Mouse (Mus musculus): ENCODE measurements around the gene Vmp1. TPM values are rescaled to one million over a fixed set of nuclear protein-coding genes. Genes with fewer than 3 reads are reported as not detected.

Gene Vmp1
- polyA plus RNA-seq, 1 experiment, result 30.0 TPM

GRCm38 (mm10) chr11:86543960-86544638, 139.5 kb downstream of the Vmp1 start:
- WGBS, result under 1% methylated on average over 50 of the region's 50 CpGs
- TF ChIP-seq POLR2A (IDR thresholded peaks at IDR 0.05; ENCODE audit: low read depth, low read length) (no peak), CTCF (IDR thresholded peaks at IDR 0.05; ENCODE audit: extremely low read depth, insufficient read depth, insufficient read length, insufficient replicate concordance) (no peak)
- Histone ChIP-seq H3K4me1 (ENCODE audit: control insufficient read depth, insufficient read depth, insufficient read length) (peaks cover 3% of the 10 kb centered on the region), H3K36me3 (ENCODE audit: control insufficient read depth, insufficient read depth, low read length) (peaks cover under 1% of the 10 kb centered on the region; the same call in 1 of the 2 replicates), H3K4me3 (ENCODE audit: extremely low read depth, insufficient read depth, insufficient read length) (peak overlapping the region; percentile 87), H3K27ac (ENCODE audit: insufficient read depth, low read length) (peak overlapping the region; percentile 78), H3K27me3 (ENCODE audit: control insufficient read depth, insufficient read depth, low read length) (no peaks in the 10 kb centered on the region)
- DNase-seq (ENCODE audit: low read depth in 1 of 2, low spot score in 2 of 2), result peak in 1 of 2 experiments; percentile 32

GRCm38 (mm10) chr11:86542851-86543250, 140.8 kb downstream of the Vmp1 start:
- Histone ChIP-seq H3K27ac (ENCODE audit: insufficient read depth, low read length) (no peak overlapping the region), H3K27me3 (ENCODE audit: control insufficient read depth, insufficient read depth, low read length) (no peaks in the 10 kb centered on the region), H3K4me1 (ENCODE audit: control insufficient read depth, insufficient read depth, insufficient read length) (peaks cover 5% of the 10 kb centered on the region), H3K36me3 (ENCODE audit: control insufficient read depth, insufficient read depth, low read length) (no peaks in the 10 kb centered on the region; the same call in 1 of the 2 replicates), H3K4me3 (ENCODE audit: extremely low read depth, insufficient read depth, insufficient read length) (no peak overlapping the region; the same call in 1 of the 2 replicates)
- DNase-seq (ENCODE audit: low read depth in 1 of 2, low spot score in 2 of 2), result no peak
- 86% methylated on average over 1 of the region's 1 CpGs for WGBS
- TF ChIP-seq CTCF (IDR thresholded peaks at IDR 0.05; ENCODE audit: extremely low read depth, insufficient read depth, insufficient read length, insufficient replicate concordance) (no peak), POLR2A (IDR thresholded peaks at IDR 0.05; ENCODE audit: low read depth, low read length) (no peak)

- no peak overlapping the region for H3K27ac ChIP-seq (ENCODE audit: insufficient read depth, low read length)
- TF ChIP-seq POLR2A (IDR thresholded peaks at IDR 0.05; ENCODE audit: low read depth, low read length) (no peak), CTCF (IDR thresholded peaks at IDR 0.05; ENCODE audit: extremely low read depth, insufficient read depth, insufficient read length, insufficient replicate concordance) (no peak)
- H3K27me3 ChIP-seq (ENCODE audit: control insufficient read depth, insufficient read depth, low read length), result no peaks in the 10 kb centered on the region
- no peak overlapping the region for H3K4me3 ChIP-seq (ENCODE audit: extremely low read depth, insufficient read depth, insufficient read length)
- H3K4me1 ChIP-seq (ENCODE audit: control insufficient read depth, insufficient read depth, insufficient read length), result peaks cover 3% of the 10 kb centered on the region
- H3K36me3 ChIP-seq (ENCODE audit: control insufficient read depth, insufficient read depth, low read length), result no peaks in the 10 kb centered on the region; the same call in 1 of the 2 replicates
- WGBS, result 79% methylated on average over 2 of the region's 2 CpGs
- DNase-seq (ENCODE audit: low read depth in 1 of 2, low spot score in 2 of 2), result no peak
Observed at GRCm38 (mm10) chr11:86540476-86540845, 143.2 kb downstream of the Vmp1 start.

GRCm38 (mm10) chr11:86539716-86540475, 143.7 kb downstream of the Vmp1 start:
- no peak for DNase-seq (ENCODE audit: low read depth in 1 of 2, low spot score in 2 of 2)
- Histone ChIP-seq H3K27ac (ENCODE audit: insufficient read depth, low read length) (no peak overlapping the region), H3K27me3 (ENCODE audit: control insufficient read depth, insufficient read depth, low read length) (no peaks in the 10 kb centered on the region), H3K4me3 (ENCODE audit: extremely low read depth, insufficient read depth, insufficient read length) (no peak overlapping the region), H3K36me3 (ENCODE audit: control insufficient read depth, insufficient read depth, low read length) (no peaks in the 10 kb centered on the region; the same call in 1 of the 2 replicates), H3K4me1 (ENCODE audit: control insufficient read depth, insufficient read depth, insufficient read length) (peaks cover 3% of the 10 kb centered on the region)
- whole genome bisulfite sequencing, result 82% methylated on average over 6 of the region's 6 CpGs
- TF ChIP-seq POLR2A (IDR thresholded peaks at IDR 0.05; ENCODE audit: low read depth, low read length) (no peak), CTCF (IDR thresholded peaks at IDR 0.05; ENCODE audit: extremely low read depth, insufficient read depth, insufficient read length, insufficient replicate concordance) (no peak)

- DNase-seq (ENCODE audit: low read depth in 1 of 2, low spot score in 2 of 2), result no peak
- 60% methylated on average over 4 of the region's 4 CpGs for WGBS
- H3K27ac ChIP-seq (ENCODE audit: insufficient read depth, low read length), result no peak overlapping the region
- H3K27me3 ChIP-seq (ENCODE audit: control insufficient read depth, insufficient read depth, low read length), result no peaks in the 10 kb centered on the region
- H3K4me3 ChIP-seq (ENCODE audit: extremely low read depth, insufficient read depth, insufficient read length), result no peak overlapping the region
- TF ChIP-seq POLR2A (IDR thresholded peaks at IDR 0.05; ENCODE audit: low read depth, low read length), result no peak
- no peak for TF ChIP-seq CTCF (IDR thresholded peaks at IDR 0.05; ENCODE audit: extremely low read depth, insufficient read depth, insufficient read length, insufficient replicate concordance)
- H3K36me3 ChIP-seq (ENCODE audit: control insufficient read depth, insufficient read depth, low read length), result peaks cover under 1% of the 10 kb centered on the region; the same call in 1 of the 2 replicates
- peaks cover 3% of the 10 kb centered on the region for H3K4me1 ChIP-seq (ENCODE audit: control insufficient read depth, insufficient read depth, insufficient read length)
Observed at GRCm38 (mm10) chr11:86538786-86539185, 144.8 kb downstream of the Vmp1 start.

GRCm38 (mm10) chr11:86534201-86534910, 149.3 kb downstream of the Vmp1 start:
- Histone ChIP-seq H3K36me3 (ENCODE audit: control insufficient read depth, insufficient read depth, low read length) (peaks cover 12% of the 10 kb centered on the region), H3K4me1 (ENCODE audit: control insufficient read depth, insufficient read depth, insufficient read length) (peaks cover 3% of the 10 kb centered on the region; the same call in 1 of the 2 replicates), H3K27ac (ENCODE audit: insufficient read depth, low read length) (no peak overlapping the region), H3K4me3 (ENCODE audit: extremely low read depth, insufficient read depth, insufficient read length) (no peak overlapping the region), H3K27me3 (ENCODE audit: control insufficient read depth, insufficient read depth, low read length) (no peaks in the 10 kb centered on the region)
- WGBS, result 90% methylated on average over 5 of the region's 5 CpGs
- no peak for DNase-seq (ENCODE audit: low read depth in 1 of 2, low spot score in 2 of 2)
- TF ChIP-seq POLR2A (IDR thresholded peaks at IDR 0.05; ENCODE audit: low read depth, low read length) (no peak), CTCF (IDR thresholded peaks at IDR 0.05; ENCODE audit: extremely low read depth, insufficient read depth, insufficient read length, insufficient replicate concordance) (no peak)

Other genes with a start within 250 kb of the Vmp1 start
- 2.9 and 3.1 TPM in 2 replicates for gene Rnft1, start 199.2 kb downstream of the Vmp1 start, polyA plus RNA-seq (2012; rRNA removed)
- gene Rps6kb1, start 139.0 kb downstream of the Vmp1 start, polyA plus RNA-seq (2012; rRNA removed), result 5.4 and 5.9 TPM in 2 replicates
- 2.1 and 2.2 TPM in 2 replicates for gene Tubd1, start 138.8 kb downstream of the Vmp1 start, polyA plus RNA-seq (2012; rRNA removed)
- 2.0 and 2.5 TPM in 2 replicates for gene Ptrh2, start 149 bp upstream of the Vmp1 start, polyA plus RNA-seq (2012; rRNA removed)
- gene Cltc, start 73.7 kb upstream of the Vmp1 start, polyA plus RNA-seq (2012; rRNA removed), result 44.9 and 50.4 TPM in 2 replicates
- gene Dhx40, start 123.9 kb upstream of the Vmp1 start, polyA plus RNA-seq (2012; rRNA removed), result 2.1 and 2.4 TPM in 2 replicates